Mouse (Mus musculus): Measurements from ENCODE around the gene B4galt3. TPM values are rescaled to one million over a fixed set of nuclear protein-coding genes. Genes with fewer than 3 reads are reported as not detected.
A peak's percentile ranks its signal among the peaks of the same experiment; 100 is the strongest.

Gene B4galt3
- total and polyA plus RNA-seq, 3 experiments, result 16.8 to 33.1 TPM; not detected in 1

DNA sequence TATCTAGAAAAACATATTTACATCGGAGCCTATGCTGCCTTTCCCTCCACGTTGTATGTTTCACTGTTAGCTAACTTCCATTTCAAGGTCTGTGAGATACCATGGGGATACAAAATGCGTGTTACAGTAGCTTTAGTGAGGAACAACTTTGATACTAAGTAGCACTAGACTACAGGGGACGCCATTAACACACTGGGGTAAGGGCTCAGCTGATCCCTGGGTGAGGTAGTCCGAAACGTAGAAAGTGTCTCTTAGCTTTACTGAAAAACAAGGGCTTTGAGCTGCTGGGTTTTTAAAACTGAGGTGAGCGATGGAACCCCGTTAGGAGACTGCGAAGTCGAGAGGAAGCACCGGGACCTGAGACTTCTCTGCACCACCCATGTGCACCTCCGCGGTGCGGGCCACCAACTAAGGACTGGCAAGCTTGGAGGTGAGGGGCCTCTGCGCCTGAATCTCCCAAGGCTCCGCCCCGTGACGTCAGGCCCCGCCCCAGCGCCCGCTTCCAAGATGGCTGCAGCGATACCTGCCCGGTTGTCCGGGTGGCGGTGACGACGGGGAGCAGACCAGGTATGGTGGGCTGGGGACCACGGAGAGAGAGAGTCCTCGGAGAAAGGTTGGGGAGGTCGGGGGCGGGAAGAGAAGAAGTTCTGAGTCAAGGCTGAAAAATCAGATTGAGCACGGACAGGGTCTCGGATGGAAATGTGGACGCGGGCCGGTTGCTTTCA lies at the start of gene B4galt3 (continued):
- TF ChIP-seq NRF1 (IDR thresholded peaks at IDR 0.05; ENCODE audit: insufficient read depth, low read depth, low read length, poor library complexity, severe bottlenecking) (peak; percentile 46; the same call in 1 of the 2 replicates), ELF1 (IDR thresholded peaks at IDR 0.05; ENCODE audit: low read depth, low read length) (peak; percentile 66), MEF2A (IDR thresholded peaks at IDR 0.05; ENCODE audit: extremely low read depth, insufficient replicate concordance, low read depth, low read length, poor library complexity, severe bottlenecking) (0 out of 2 replicates have a peak, but pooled peaks have one; percentile 44), GABPA (IDR thresholded peaks at IDR 0.05; ENCODE audit: low read depth, low read length) (no peak)

DNA sequence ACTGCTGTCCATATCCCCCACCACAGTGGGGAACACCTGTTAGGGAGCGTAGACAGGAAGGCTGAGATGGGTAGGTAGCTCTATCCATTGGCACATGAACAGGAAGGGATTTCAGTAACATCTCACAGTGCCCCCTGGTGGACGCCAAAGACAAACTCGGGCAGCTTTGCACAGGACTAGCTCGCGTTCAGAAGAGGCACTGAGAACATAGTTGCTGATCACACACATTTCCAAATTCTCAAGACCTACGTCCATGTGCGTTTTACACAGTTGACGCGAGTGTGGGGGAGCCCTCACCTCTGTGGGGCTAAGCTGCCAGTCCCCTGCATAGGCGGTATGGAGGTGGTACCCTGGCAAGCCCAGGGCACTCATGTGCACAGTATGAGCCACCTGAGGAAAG lies 49.3 kb upstream of the B4galt3 start:
- Histone ChIP-seq H3K27ac (ENCODE audit: control insufficient read depth, low read depth, low read length) (no peak overlapping the region), H3K79me2 (ENCODE audit: control insufficient read depth, insufficient read depth, low read length, poor library complexity) (peaks cover 2% of the 10 kb centered on the region; the same call in 1 of the 2 replicates), H3K9ac (ENCODE audit: control insufficient read depth, low read depth, low read length, poor library complexity, severe bottlenecking) (peak overlapping the region; percentile 88), H3K4me1 (ENCODE audit: control insufficient read depth in 1 of 2, insufficient read depth in 2 of 2, low read length in 2 of 2) (peaks cover 0 to 21% of the 10 kb centered on the region in 2 experiments; a peak in 2 of 4 replicates), H3K27me3 (ENCODE audit: control insufficient read depth in 1 of 2, insufficient read depth in 2 of 2, low read length in 2 of 2) (no peaks in the 10 kb centered on the region), H3K36me3 (ENCODE audit: control insufficient read depth in 1 of 2, insufficient read depth in 2 of 2, low read length in 2 of 2) (peaks cover 0 to 9% of the 10 kb centered on the region in 2 experiments; a peak in 2 of 4 replicates), H3K4me3 (ENCODE audit: control insufficient read depth in 1 of 2, insufficient read depth in 1 of 2, low read depth in 2 of 2, low read length in 2 of 2) (peak overlapping the region in 1 of 2 experiments; percentile 90; a peak in 2 of 4 replicates), H3K9me3 (replicated peaks; ENCODE audit: insufficient read depth, low read length) (no peaks in the 10 kb centered on the region)
- peak; percentile 92 for DNase-seq (ENCODE audit: low read depth, low spot score)
- TF ChIP-seq JUND (IDR thresholded peaks at IDR 0.05; ENCODE audit: low read depth, low read length), result no peak
- no peak for TF ChIP-seq RCOR1 (IDR thresholded peaks at IDR 0.05; ENCODE audit: low read depth, low read length)
- no peak for TF ChIP-seq USF1 (IDR thresholded peaks at IDR 0.05; ENCODE audit: low read depth, low read length)
- no peak for TF ChIP-seq NELFE (IDR thresholded peaks at IDR 0.05; ENCODE audit: low read depth, low read length)
- no peak for TF ChIP-seq ZKSCAN1 (IDR thresholded peaks at IDR 0.05; ENCODE audit: low read depth, low read length)
- peak; percentile 87 to 93 (median 87) for TF ChIP-seq CTCF (IDR thresholded peaks at IDR 0.05 in 2 of 3, conservative IDR thresholded peaks at IDR 0.05 in 1 of 3; ENCODE audit: control insufficient read depth in 1 of 3, insufficient read depth in 1 of 3, low read depth in 2 of 3, low read length in 3 of 3, poor library complexity in 1 of 3, severe bottlenecking in 1 of 3)
- TF ChIP-seq KAT2A (conservative IDR thresholded peaks at IDR 0.05; ENCODE audit: low read depth, low read length), result no peak
- TF ChIP-seq NRF1 (IDR thresholded peaks at IDR 0.05; ENCODE audit: insufficient read depth, low read depth, low read length, poor library complexity, severe bottlenecking), result no peak
- no peak for TF ChIP-seq CHD2 (IDR thresholded peaks at IDR 0.05; ENCODE audit: low read length)
- no peak for TF ChIP-seq MAZ (IDR thresholded peaks at IDR 0.05; ENCODE audit: low read depth, low read length)
- TF ChIP-seq POLR2A (IDR thresholded peaks at IDR 0.05; ENCODE audit: control insufficient read depth in 1 of 2, insufficient read depth in 1 of 2, low read depth in 1 of 2, low read length in 2 of 2, poor library complexity in 1 of 2), result no peak
- TF ChIP-seq ZNF384 (IDR thresholded peaks at IDR 0.05; ENCODE audit: low read depth, low read length), result no peak
- TF ChIP-seq MYB (IDR thresholded peaks at IDR 0.05; ENCODE audit: low read depth, low read length), result no peak
- TF ChIP-seq TBP (IDR thresholded peaks at IDR 0.05; ENCODE audit: low read depth, low read length), result peak; percentile 57; the same call in 1 of the 2 replicates
- TF ChIP-seq UBTF (IDR thresholded peaks at IDR 0.05; ENCODE audit: borderline replicate concordance, insufficient read depth, low read depth, low read length), result no peak
- TF ChIP-seq MXI1 (IDR thresholded peaks at IDR 0.05; ENCODE audit: low read depth, low read length), result no peak
- no peak for TF ChIP-seq E2F4 (IDR thresholded peaks at IDR 0.05; ENCODE audit: borderline replicate concordance, low read depth, low read length)
- no peak for TF ChIP-seq ETS1 (IDR thresholded peaks at IDR 0.05; ENCODE audit: low read depth, low read length)
- no peak for TF ChIP-seq POLR2AphosphoS2 (IDR thresholded peaks at IDR 0.05; ENCODE audit: low read length)
- TF ChIP-seq BHLHE40 (IDR thresholded peaks at IDR 0.05; ENCODE audit: borderline replicate concordance, low read depth, low read length), result no peak
- no peak for TF ChIP-seq ELF1 (IDR thresholded peaks at IDR 0.05; ENCODE audit: low read depth, low read length)
- no peak for TF ChIP-seq MEF2A (IDR thresholded peaks at IDR 0.05; ENCODE audit: extremely low read depth, insufficient replicate concordance, low read depth, low read length, poor library complexity, severe bottlenecking)
- peak; percentile 98 for TF ChIP-seq SMC3 (IDR thresholded peaks at IDR 0.05; ENCODE audit: low read depth, low read length)
- TF ChIP-seq USF2 (IDR thresholded peaks at IDR 0.05; ENCODE audit: borderline replicate concordance in 1 of 2, insufficient read depth in 1 of 2, low read depth in 1 of 2, low read length in 2 of 2), result no peak
- no peak for TF ChIP-seq HCFC1 (IDR thresholded peaks at IDR 0.05; ENCODE audit: low read depth, low read length)
- no peak for TF ChIP-seq CHD1 (IDR thresholded peaks at IDR 0.05; ENCODE audit: low read depth, low read length)
- TF ChIP-seq GATA1 (IDR thresholded peaks at IDR 0.05; ENCODE audit: low read depth, low read length), result no peak
- TF ChIP-seq GABPA (IDR thresholded peaks at IDR 0.05; ENCODE audit: low read depth, low read length), result no peak
- TF ChIP-seq TAL1 (IDR thresholded peaks at IDR 0.05; ENCODE audit: low read length), result no peak
- peak; percentile 76 for TF ChIP-seq RAD21 (IDR thresholded peaks at IDR 0.05; ENCODE audit: low read depth, low read length)
- peak; percentile 81 for TF ChIP-seq ZC3H11A (IDR thresholded peaks at IDR 0.05; ENCODE audit: low read depth, low read length)
- TF ChIP-seq MAFK (IDR thresholded peaks at IDR 0.05; ENCODE audit: borderline replicate concordance, low read depth, low read length), result no peak
